Mouse (Mus musculus) E14TG2a.4 (cell line): ENCODE results near the gene Snrpa.

Experiments used
- H3K27me3 ChIP-seq: 2 replicates; pipeline ENCODE4 v1.6.1; 2014; ENCODE audit warnings: low read length, control low read depth; ENCODE audit not compliant: insufficient read depth
- H3K36me3 ChIP-seq: 2 replicates; pipeline ENCODE4 v1.6.1; 2014; ENCODE audit warnings: low read length, control low read depth; ENCODE audit not compliant: insufficient read depth
- H3K4me1 ChIP-seq: replicated peaks from 2 replicates; pipeline ENCODE4 v1.6.1; 2014; ENCODE audit warnings: low read depth, low read length, control low read depth
- H3K4me3 ChIP-seq: replicated peaks from 2 replicates; pipeline ENCODE4 v1.5.1; 2014; ENCODE audit warnings: mild to moderate bottlenecking, low read length
- H3K9me3 ChIP-seq: 2 replicates; pipeline ENCODE4 v1.6.1; 2014; ENCODE audit warnings: low read length, control low read depth
- CTCF ChIP-seq: conservative IDR thresholded peaks from 2 replicates; pipeline ENCODE4 v1.5.1; 2014; ENCODE audit warnings: low read length
- NANOG ChIP-seq: IDR thresholded peaks from 2 replicates; pipeline ENCODE4 v1.6.1; 2014; ENCODE audit warnings: borderline replicate concordance, low read length, mixed read lengths
- POU5F1 ChIP-seq: IDR thresholded peaks from 2 replicates; pipeline ENCODE4 v1.6.1; 2014; ENCODE audit warnings: low read length, borderline replicate concordance

Gene Snrpa

GRCm38 (mm10) chr7:27192434-27192833 is 3.6 kb downstream of the Snrpa start:
- no peaks in the 10 kb centered on the region for H3K27me3 ChIP-seq

GRCm38 (mm10) chr7:27189271-27189931 is 6.7 kb downstream of the Snrpa start:
- Histone ChIP-seq H3K27me3 (no peaks in the 10 kb centered on the region), H3K4me3 (peak overlapping the region; percentile 51), H3K36me3 (peaks cover 99% of the 10 kb centered on the region), H3K4me1 (peaks cover 96% of the 10 kb centered on the region), H3K9me3 (no peaks in the 10 kb centered on the region)
- TF ChIP-seq POU5F1 = no peak
- TF ChIP-seq CTCF = peak; percentile 47

More at GRCm38 (mm10) chr7:27192434-27192833, 3.6 kb downstream of the Snrpa start:
- Histone ChIP-seq H3K36me3 (peaks cover 81% of the 10 kb centered on the region), H3K9me3 (no peaks in the 10 kb centered on the region), H3K4me1 (peaks cover 85% of the 10 kb centered on the region), H3K4me3 (no peak overlapping the region)
- TF ChIP-seq NANOG (no peak), CTCF (no peak), POU5F1 (no peak)

- TF ChIP-seq POU5F1 = no peak
- no peak for TF ChIP-seq CTCF
- no peak for TF ChIP-seq NANOG
- no peaks in the 10 kb centered on the region for H3K27me3 ChIP-seq
- H3K4me3 ChIP-seq = no peak overlapping the region
- no peaks in the 10 kb centered on the region for H3K9me3 ChIP-seq
- H3K4me1 ChIP-seq = peaks cover 94% of the 10 kb centered on the region
- H3K36me3 ChIP-seq = peaks cover 83% of the 10 kb centered on the region
Observed at GRCm38 (mm10) chr7:27185986-27186385, 10.1 kb downstream of the Snrpa start.

GRCm38 (mm10) chr7:27184964-27185363 is 11.1 kb downstream of the Snrpa start:
- no peak overlapping the region for H3K4me3 ChIP-seq
- H3K36me3 ChIP-seq = peaks cover 72% of the 10 kb centered on the region

GRCm38 (mm10) chr7:27182498-27182897 is 13.6 kb downstream of the Snrpa start:
- H3K36me3 ChIP-seq = peaks cover 48% of the 10 kb centered on the region
- H3K4me3 ChIP-seq = no peak overlapping the region
- H3K4me1 ChIP-seq = peaks cover 88% of the 10 kb centered on the region
- H3K9me3 ChIP-seq = no peaks in the 10 kb centered on the region
- TF ChIP-seq CTCF (no peak), POU5F1 (no peak), NANOG (no peak)
- no peaks in the 10 kb centered on the region for H3K27me3 ChIP-seq

More at GRCm38 (mm10) chr7:27184964-27185363, 11.1 kb downstream of the Snrpa start:
- TF ChIP-seq CTCF = peak; percentile 96
- no peak for TF ChIP-seq NANOG
- TF ChIP-seq POU5F1 = no peak
- Histone ChIP-seq H3K4me1 (peaks cover 94% of the 10 kb centered on the region), H3K27me3 (no peaks in the 10 kb centered on the region), H3K9me3 (no peaks in the 10 kb centered on the region)

- peaks cover 80% of the 10 kb centered on the region for H3K4me1 ChIP-seq
- peak within 1 kb of the TSS; percentile 88 for H3K4me3 ChIP-seq
- peaks cover 34% of the 10 kb centered on the region for H3K36me3 ChIP-seq
- TF ChIP-seq CTCF (no peak), NANOG (no peak), POU5F1 (no peak)
- no peaks in the 10 kb centered on the region for H3K9me3 ChIP-seq
- no peaks in the 10 kb centered on the region for H3K27me3 ChIP-seq
Observed at GRCm38 (mm10) chr7:27180837-27181695, 15.0 kb downstream of the Snrpa start, which contains the start of the genes Gm21983 and Mia. Gm21983 (minus strand) TSS chr7:27181086. Mia (minus strand) TSS chr7:27181157.

- H3K4me1 ChIP-seq = peaks cover 79% of the 10 kb centered on the region
- H3K36me3 ChIP-seq = peaks cover 27% of the 10 kb centered on the region
- no peaks in the 10 kb centered on the region for H3K27me3 ChIP-seq
- no peaks in the 10 kb centered on the region for H3K9me3 ChIP-seq
- peak overlapping the region; percentile 88 for H3K4me3 ChIP-seq
- TF ChIP-seq NANOG (no peak), POU5F1 (no peak), CTCF (no peak)
Observed at GRCm38 (mm10) chr7:27180036-27180435, 16.0 kb downstream of the Snrpa start.

- no peaks in the 10 kb centered on the region for H3K27me3 ChIP-seq
- H3K36me3 ChIP-seq = peaks cover 26% of the 10 kb centered on the region
- peaks cover 81% of the 10 kb centered on the region for H3K4me1 ChIP-seq
- H3K4me3 ChIP-seq = peak overlapping the region; percentile 88
- H3K9me3 ChIP-seq = no peaks in the 10 kb centered on the region
- no peak for TF ChIP-seq CTCF
- no peak for TF ChIP-seq POU5F1
- no peak for TF ChIP-seq NANOG
Observed at GRCm38 (mm10) chr7:27179217-27179918, 16.7 kb downstream of the Snrpa start.
